Mouse (Mus musculus) thymus, postnatal 36 days (tissue): ENCODE data around the gene Fjx1.

Experiments
- DNase-seq, 2 experiments: peaks; one replicate each; pipeline ENCODE4 v3.0.0; 2022; ENCODE audit warnings: mixed read lengths in 2 of 2

Gene Fjx1

DNA sequence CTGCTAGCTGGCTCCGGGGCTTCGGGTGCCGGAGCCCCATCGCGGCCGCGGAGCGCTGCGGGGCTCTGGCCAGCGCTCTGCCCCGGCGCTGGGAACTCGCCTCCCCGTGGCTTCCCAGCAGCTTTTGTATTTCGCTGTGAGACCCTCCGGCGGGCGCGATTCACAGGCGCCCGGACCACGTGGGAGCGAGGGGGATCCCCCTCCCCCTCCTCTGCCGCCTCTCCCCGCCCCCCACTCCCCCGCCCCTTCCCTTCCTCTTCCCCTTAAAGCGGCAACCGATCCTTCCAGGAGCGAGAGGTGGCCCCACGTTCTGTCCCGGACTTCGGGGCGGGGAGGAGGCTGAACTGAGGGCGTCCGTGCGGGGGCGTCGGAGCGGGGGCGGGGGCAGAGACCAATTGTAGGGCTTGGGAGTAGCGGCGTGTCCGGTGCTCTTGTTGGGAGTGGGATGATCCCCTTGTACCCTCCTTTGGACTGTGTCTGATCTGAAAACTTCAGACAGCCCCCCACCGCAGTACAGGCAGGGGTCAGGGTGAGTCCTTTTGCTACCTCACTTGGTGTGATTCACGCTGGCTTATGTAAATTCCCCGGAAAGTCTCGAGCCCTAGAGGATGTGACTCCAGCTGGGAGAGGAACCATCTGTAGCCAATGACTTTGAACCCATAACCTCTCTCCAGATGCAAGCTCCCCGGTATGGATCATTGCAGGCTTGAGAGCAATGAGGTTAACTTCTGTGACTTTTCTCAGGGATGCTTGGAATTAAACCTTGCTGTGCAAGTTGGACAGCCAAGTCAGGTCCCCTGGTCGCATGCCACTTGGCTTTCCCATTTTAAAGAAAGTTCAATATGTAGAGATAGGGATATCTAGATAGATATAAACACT, at the start of gene Fjx1:
Fjx1 (minus strand) TSS at position 829 of the 879 bp plus-strand sequence.
- peak in 1 of 2 experiments; percentile 44 for DNase-seq

DNA sequence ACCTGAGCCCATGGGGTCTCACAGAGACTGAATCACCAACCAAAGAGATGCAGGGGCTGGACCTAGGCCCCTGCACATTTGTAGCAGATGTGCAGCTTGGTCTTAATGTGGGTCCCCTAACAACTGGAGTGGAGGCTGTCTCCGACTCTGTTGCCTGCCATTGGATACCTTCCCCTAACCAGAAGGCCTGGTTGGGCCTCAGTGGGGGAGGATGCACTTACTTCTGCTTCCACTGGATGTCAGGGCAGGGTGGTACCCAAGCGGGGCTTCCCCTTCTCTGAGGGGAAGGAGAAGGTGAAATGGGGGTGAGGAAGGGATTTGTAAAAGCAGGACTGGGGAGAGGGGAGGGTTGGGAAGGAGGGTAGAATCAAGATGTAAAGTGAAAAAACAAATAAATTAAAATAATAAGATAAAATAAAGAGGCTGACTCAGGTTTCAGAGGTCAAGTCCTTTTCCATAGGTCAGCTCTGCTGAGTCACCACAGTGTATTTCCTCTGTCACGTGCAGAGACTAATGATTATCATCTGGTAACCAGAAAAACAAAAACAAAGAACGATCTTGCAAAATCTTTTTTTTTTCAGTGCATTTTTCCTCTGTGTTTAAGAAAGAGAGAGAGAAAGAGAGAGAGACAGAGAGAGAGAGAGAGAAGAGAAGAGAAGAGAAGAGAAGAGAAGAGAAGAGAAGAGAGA, 47.8 kb upstream of the Fjx1 start:
- no peak for DNase-seq

DNA sequence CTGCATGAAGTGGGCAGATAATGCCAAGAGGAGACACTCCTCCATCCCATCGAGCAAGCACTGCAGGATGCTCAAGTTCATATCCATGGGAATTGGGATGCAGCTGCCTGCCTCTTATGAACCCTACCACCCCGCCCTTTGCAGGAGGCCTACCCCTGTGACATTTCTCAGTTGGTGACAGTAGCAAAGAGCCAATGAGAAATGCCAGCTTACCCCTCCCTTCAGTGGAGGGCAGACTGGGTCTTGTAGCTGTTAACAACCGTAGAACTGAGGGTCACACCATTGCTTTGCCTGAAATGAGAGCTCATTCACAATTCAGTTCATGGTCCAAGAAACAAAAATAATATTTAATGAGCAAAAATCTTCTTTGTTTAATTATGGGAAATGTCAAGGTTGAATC, 28.4 kb upstream of the Fjx1 start:
- no peak for DNase-seq

DNA sequence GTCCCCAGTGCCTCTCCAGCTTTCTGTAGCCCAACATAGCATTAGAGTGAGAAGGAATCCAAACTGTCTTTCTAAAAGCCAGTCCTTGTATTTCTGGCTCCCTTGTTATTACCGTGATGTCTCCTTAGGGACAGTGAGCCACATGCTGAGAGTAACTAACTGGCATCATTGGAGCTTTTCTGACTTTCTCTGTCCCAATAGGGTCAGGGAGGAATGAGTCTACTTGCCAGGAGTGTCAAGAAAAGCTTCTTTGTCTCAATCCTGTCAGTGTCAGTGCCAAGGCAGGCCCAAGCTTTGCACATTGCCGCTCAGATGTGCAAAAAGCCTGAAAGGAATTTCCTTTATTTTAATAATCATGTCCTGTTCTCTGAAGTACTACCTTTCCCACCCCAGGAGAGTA, 23.8 kb upstream of the Fjx1 start:
- no peak for DNase-seq

DNA sequence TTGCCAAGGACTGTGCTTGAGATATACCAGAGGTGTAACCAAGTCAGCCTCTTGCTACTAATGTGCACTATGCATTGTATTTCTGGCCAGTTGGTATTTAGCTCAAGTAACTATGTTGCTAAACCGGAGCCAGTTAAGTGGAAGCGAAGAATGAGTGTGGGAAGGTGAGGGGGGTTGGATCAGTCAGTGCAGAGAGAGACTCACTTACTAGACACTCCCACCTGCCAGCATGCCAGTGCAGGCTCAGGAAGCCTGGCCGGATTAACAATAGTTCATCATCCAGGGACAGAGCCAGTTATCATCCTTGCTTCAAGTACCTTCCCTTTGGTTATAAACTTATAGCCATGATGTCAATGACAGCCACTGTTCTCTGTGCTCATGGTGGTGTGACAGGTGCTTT, 16.3 kb upstream of the Fjx1 start:
- no peak for DNase-seq

DNA sequence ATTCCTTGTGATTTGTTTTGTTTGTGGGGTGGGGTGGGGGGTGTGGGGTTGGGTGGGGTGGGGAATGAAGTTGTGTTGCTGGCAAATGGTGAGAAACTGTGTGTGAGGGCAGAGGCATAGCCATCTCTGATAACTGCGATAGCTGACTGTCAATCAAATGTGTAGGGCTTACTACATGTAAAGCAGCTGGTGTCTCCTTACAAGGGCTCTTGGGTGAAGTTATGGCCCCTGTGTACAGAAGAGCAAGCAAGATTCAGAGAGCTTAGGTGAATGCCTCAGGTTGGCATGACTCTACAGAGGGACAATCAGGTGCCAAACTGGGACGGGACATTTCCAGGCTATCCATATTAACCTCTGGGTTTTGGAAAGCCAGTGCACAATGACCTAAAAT, 12.0 kb upstream of the Fjx1 start:
- no peak for DNase-seq

DNA sequence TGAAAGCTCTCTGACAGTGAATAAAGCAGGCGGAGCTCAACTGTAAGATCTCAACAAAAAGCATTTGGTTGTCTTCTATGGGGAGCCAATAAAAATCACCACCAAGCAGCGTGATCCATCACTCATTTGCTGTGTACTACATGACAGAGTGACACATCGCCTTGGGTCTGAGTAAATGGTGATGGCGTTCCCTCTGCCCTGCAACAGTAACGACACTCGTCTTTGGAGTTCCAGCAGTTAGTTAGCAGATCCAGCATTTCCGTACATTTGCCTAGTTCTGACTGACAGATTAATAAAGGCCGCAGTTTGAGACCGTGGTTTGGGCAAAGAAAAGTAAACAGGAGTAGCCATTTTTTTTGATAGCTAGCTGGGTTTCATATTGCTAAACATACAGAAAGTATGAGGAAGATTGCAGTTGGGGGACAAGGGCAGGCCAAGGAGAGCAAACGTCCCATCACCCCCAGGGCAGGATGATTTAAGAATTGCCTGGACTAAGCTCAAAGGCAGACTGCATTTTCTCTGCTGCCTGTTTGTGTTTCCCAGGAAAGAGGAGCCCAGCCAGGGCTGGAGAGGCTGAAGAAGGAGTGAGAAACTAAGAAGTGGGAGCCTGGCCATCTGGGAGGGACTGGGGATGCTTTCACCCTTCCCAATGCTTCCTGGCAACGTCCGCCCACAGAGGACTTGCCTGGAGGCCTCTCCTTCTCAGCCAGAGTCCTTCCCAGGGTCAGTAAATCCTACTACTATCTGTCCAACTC, 11.5 kb upstream of the Fjx1 start:
- no peak for DNase-seq

DNA sequence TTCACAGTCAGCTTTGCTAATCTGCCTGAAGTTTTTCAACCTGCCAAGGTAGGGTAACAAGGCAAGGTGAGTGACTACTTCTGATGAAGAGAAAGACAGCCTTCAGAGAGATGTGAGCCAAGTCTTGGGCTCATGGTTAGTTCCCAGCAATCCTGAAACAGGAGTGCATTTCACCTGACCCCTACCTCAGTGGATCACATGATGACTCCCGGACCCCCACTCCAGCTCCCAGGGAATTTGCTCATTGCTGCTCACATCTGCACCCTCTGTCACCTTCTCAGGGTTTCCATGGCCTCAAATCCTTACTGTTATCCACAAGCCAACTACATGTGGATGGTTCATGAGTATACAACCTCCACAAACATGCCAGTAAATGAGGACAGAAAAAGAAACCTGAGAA, 9.2 kb upstream of the Fjx1 start:
- DNase-seq, result no peak

DNA sequence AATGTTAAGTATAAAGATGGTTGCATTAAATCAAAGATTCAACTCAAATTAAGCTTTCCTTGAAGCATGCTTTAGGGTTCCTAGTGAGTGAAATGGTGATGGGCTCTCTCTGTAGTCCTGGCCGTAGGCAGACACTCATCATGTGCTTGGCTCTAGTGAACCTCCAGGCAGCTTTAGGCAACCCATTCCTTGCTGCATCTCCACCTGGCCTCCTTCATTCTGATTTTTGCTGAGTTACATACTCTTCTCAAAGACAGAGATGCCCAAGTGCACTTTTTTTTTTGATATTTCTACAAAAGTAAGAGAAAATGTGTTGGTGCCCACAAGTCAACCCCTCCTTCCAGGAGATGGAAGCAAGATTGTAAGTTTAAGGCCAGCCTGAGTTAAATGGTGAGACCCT, 2.8 kb upstream of the Fjx1 start:
- no peak for DNase-seq

DNA sequence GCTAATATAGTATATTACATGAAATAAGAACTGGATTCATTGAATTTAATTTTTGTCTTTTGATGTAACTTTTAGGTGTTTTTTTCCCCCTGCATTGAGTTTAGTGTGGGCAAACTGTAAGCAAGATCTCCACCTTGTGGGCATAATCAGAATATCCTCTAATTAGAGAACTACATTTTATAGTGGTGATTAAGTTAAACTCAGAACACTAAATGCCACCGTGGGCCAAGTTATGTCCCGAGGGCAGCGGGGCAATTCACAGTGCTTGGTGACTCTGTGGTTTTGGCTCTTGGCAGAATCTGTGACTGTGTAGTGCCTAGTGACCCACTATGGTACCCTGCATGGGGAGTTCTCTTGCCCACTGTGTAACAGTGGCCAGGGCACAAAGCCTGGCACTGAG, 1.1 kb upstream of the Fjx1 start:
- DNase-seq, result peak in 1 of 2 experiments; percentile 5

DNA sequence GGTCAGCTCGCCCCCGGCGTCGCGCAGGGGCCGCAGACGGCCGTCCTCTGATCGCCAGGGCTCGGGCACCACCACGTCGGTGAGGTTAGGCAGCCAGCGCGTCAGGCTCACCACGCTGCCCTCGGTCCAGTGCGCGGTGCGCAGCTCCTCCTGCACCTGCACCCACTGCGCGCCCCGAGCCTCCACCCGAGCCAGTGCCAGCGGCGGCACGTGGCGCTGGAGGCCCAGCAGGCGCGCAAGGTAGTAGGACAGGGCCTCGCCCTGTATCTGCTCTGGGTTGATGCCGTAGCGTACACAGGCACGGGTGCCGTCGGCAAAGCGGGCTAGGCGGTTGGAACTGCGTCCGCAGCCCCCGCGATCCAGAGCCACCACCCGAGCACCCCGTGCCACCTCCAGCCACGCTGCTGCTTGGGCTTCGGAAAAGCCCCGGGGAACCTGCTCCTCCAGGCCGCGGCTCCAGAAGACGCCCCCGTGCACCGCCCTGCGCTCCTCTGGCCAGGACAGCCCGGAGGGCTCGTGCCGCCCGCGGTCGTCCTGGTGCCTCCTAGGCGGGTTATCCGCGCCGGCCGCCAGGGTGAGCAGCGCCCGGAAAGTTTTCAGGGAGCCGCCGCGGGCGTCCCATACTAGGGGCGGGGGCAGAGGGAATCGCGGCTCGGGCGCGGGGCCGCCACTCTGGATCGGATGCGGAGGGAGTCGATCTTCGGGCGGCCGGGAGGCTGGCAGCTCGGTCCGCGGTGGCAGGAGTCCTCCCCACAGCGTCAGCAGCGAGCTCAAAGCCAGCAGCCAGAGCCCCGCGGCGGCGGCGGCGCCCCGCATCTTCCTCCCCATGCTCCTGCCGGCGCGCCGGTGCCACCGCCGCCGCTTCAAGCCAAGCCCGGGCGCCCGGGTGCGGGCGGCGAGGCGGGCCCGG, 1.3 kb downstream of the Fjx1 start:
- peak; percentile 29 to 48 for DNase-seq

DNA sequence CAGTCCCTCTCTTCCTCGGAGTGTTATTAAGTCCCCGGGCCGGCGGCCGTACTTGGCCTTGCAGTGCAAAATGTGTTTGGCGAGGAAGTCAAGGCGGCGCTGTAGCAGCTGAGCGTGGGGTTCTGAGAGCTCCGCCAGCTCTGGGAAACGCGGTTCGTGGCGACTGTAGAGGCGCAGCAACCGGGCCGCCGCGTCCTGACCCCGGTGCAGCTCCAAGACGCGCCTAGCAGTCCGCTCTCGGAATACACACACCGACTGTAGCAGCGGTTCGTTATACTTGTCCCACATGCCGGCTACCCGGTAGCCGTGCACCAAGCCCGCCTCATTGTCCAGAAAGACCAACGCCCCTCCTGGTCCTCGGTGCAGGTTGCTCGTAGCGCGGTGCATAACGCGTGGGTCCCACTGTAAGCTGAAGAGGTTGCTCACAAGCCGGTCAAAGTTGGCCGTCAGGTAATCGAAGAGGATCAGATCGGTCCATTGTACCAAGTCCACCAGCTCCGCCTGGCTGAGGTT, 2.0 kb downstream of the Fjx1 start:
- peak; percentile 30 to 33 for DNase-seq

DNA sequence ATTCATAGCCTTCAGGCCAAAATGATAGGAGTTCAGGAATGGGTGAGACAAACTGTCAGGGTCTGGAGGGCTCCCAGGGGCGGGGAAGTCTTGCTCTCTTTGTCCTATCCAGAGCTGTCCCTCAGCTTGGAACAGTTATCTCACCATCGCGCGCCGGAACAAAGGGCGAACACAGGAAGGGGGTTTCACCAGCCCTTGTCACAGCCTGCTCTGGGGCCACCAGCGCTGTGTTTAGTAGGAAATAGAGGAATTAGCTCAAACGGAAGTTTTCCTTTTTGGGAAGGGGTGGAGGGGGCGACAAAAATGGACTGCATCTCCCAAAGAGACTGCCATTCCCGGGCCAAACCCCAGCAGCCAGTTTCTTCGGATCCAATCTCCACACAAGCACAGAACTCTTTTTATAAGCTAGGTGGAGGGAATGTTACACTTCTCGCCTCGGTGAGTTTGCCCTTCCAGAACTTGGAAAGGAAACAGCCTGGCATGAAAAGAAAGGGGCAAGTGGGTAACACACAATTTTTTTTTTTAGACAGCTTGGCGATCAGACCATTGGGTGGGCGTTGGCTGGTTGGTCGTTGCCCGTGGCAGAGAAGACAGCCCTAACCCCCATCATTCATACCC, 2.6 kb downstream of the Fjx1 start:
- peak in 1 of 2 experiments; percentile 10 for DNase-seq

DNA sequence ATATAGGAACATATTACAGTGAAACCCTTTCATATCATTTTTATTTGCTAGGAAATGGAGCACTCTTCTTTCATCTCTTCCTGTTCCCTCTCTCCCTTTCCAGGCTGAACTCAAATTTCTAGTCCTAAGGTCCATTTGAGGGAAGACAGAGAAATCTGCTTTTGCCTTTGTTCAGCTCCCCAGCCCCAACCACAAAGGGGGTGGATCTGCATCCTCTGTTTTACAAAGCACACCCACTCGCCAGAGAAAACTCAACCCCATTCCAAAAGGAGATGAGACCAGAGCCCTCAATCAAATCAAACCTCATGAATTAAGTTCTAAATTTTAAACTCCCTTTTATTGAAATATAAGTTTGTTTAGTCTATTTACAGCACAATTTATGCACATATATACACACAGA, 3.2 kb downstream of the Fjx1 start:
- no peak for DNase-seq

DNA sequence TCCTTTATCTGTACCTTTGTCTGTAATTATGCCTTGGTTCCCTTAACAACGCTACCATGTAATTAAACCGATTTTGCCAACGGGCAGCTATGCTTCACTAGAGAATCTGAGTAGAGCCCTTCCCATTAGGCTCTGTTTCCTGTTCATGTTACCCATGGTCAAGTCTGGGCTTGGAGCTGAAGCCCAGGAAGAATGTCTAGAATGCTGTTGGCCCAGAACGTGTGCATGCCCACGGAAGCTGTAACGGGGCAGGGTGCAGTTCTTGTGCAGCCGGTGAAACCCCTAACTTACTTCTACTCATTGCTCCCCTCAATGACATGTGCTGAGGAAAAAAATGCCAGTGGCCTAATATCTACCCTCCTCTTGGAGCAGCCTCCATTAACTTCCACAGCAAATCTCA, 4.5 kb downstream of the Fjx1 start:
- no peak for DNase-seq

DNA sequence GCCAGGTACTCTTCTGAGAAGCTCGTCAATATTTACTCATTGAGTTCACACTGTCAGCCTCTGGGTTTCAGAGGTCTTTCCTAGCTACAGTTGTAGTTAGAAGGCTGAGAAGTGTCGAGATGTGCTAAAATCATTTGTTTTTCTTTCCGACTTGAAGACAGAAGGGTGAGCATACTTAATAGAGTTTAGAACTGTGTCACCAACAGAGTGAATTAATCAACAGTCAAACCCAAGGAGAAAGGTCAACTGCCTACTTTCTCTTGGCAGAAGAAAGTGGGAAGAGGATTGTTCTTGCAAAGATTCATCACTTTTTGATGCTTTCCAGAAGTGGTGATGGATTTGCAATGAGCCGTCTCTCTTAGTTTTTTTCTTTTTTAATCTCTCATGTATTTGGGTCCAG, 5.4 kb downstream of the Fjx1 start:
- DNase-seq, result no peak

DNA sequence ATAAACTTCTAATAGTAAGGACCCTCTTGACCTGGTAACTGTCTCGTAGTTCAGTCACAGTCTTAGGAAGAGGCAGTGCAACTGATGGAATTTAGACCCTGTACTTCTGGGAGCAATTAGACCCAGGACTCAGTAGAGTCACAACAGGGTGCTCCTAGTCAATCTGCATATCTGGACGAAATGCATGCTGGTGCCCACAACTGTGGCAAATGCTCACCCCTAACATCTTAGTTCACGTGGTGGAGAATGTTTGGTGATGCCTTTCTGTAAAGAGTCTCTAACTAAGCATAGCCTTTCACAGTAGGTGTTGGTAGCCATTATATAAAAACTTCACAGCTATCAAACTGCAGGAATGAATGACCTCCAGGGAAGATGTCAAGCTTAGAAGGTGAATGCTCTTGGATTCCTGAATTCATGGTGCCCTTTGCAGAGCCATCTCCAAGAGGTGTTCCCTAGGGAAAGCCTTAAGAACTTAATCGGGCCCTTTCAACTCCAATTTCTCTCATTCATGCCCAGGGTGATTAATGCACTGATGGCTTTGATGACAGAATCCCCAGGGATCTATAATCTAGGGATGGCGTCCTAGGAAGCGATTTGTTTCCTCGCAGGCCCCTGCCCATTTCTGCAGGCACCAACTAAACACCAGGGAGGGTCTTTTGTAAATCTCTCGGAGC, 14.8 kb downstream of the Fjx1 start:
- DNase-seq, result no peak

DNA sequence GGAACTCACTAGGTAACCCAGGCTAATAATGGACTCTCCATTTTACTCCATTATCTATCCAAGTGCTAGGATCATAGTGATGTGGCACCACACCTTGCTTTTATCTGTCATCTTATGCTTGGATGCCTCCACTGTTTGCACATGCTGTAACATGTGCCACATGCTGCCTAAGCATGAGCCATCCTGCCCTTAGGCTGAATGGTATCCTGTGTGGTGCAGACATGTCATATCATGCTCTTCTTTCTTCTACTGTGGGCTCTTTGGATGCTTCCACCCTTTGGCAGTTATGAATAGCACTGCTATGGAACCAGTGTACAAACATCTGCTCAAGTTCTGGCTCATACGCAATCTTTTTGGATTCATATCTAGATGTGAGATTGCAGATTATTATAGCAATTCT, 18.4 kb downstream of the Fjx1 start:
- no peak for DNase-seq

DNA sequence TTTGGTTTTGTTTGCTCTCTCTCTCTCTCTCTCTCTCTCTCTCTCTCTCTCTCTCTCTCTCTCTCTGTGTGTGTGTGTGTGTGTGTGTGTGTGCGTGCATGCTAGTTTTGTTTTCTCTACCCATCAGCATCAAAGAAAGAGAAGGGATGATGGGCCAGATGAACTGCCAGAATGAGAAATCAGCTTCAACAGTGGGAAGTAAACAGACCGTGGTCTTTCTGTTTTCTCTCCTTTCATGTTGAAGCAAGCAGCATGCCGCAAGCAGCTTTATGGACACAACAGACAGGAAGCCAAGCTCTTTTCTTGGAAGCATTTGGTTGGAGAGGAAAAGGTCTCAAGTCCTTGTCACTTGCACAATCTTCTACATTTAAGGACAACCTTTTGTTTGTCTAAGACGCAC, 21.2 kb downstream of the Fjx1 start:
- DNase-seq, result no peak

DNA sequence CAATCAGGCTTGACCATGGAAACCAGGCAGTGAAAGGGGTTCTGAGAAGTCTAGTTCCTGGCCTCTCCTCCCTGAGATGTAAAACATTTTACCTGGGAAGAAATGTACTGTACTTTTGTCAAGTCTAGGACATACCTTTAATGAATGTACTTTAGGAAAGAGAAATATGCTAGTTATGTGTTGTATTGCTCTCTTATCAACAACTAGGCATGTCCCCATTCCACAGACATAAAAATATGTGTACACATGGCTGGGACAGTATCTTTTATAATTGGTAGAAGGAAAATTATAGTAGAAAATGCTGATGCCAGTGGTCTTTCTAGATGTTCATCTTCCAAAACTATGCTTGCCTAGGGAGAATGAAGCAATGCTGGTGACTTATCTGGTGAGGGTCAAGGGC, 24.3 kb downstream of the Fjx1 start:
- no peak for DNase-seq

DNA sequence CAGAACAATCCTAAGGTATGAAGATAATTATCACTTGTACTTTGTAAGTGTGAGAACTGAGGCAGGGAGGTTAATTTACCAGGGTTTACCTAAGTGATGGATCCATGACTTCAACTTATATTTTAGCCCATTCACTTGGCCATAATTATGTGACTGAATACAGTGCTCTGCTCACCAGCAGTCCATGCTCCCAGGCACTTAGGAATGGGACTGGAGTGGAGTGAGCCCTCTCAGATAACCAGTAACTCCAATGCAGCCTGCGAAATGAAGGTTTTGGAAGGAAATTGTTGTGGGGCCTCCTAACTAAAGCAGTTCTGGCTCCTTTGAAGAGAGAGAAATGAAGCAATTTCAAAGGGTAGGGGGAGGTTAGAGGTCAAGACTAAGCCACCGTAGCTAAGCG, 25.9 kb downstream of the Fjx1 start:
- DNase-seq, result no peak
